Mouse (Mus musculus): ENCODE results near the gene Ddah1.

- no peak for TF ChIP-seq HCFC1 (IDR thresholded peaks at IDR 0.05; ENCODE audit: borderline replicate concordance, insufficient read depth, low read length)
- no peak for TF ChIP-seq CHD2 (IDR thresholded peaks at IDR 0.05; ENCODE audit: low read depth, low read length)
- TF ChIP-seq ZNF384 (IDR thresholded peaks at IDR 0.05; ENCODE audit: low read depth, low read length) = no peak
Observed at GRCm38 (mm10) chr3:145858388-145858787, 99.9 kb downstream of the Ddah1 start.

Measured in ES-E14 (cell line).